Mouse (Mus musculus) hindbrain, embryonic 16.5 days (tissue): ENCODE results near the gene Tax1bp1. TPM values are rescaled to one million over a fixed set of nuclear protein-coding genes. Genes with fewer than 3 reads are reported as not detected.
"Not testable (repeated sequence)": the region's sequence is repeated elsewhere in the genome, so short reads cannot be mapped to it uniquely, and the experiment has no call there.

Source experiments
- ATAC-seq: fragments of 200-750 bp; cut with Nextera tagmentation; 2 replicates; pipeline ENCODE4 v1.8.0; 2017; ENCODE audit warnings: moderate TSS enrichment, moderate library complexity
- H3K27ac ChIP-seq: fragments of 300-500 bp; sonication (generic); 2 replicates; pipeline ENCODE4 v1.5.1; 2014; ENCODE audit warnings: low read depth, mild to moderate bottlenecking, control low read depth, low read length, moderate library complexity
- H3K27me3 ChIP-seq: fragments of 300-500 bp; sonication (generic); replicated peaks from 2 replicates; pipeline ENCODE4 v1.6.1; 2014; ENCODE audit warnings: low read length; ENCODE audit not compliant: control insufficient read depth, insufficient read depth
- H3K36me3 ChIP-seq: fragments of 300-500 bp; sonication (generic); 2 replicates; pipeline ENCODE4 v1.6.1; 2014; ENCODE audit warnings: mild to moderate bottlenecking, low read length, moderate library complexity, mixed read lengths; ENCODE audit not compliant: control insufficient read depth, insufficient read depth
- H3K4me1 ChIP-seq: fragments of 300-500 bp; sonication (generic); 2 replicates; pipeline ENCODE4 v1.6.1; 2014; ENCODE audit warnings: low read depth, low read length; ENCODE audit not compliant: control insufficient read depth, insufficient read depth
- H3K4me2 ChIP-seq: fragments of 300-500 bp; sonication (generic); 2 replicates; pipeline ENCODE4 v1.6.1; 2014; ENCODE audit warnings: mild to moderate bottlenecking, low read length, control low read depth, moderate library complexity
- H3K4me3 ChIP-seq: fragments of 300-500 bp; sonication (generic); 2 replicates; pipeline ENCODE4 v1.5.1; 2014; ENCODE audit warnings: mild to moderate bottlenecking, low read length, control low read depth, moderate library complexity
- H3K9ac ChIP-seq: fragments of 300-500 bp; sonication (generic); 2 replicates; pipeline ENCODE4 v1.6.1; 2014; ENCODE audit warnings: low read depth, mild to moderate bottlenecking, control low read depth, low read length, moderate library complexity
- H3K9me3 ChIP-seq: fragments of 300-500 bp; sonication (generic); 2 replicates; pipeline ENCODE4 v1.6.1; 2014; ENCODE audit warnings: mild to moderate bottlenecking, low read length, moderate library complexity; ENCODE audit not compliant: control insufficient read depth
- WGBS: fragments of 180-500 bp; shearing (Covaris S2); extraction: QIAGEN DNeasy Blood & Tissue Kit; methylation state at CpG from one replicate; pipeline ENCODE4 v1.1.7; 2014; 5-methylcytosine and 5-hydroxymethylcytosine counted together
- polyA plus RNA-seq: library from polyadenylated mRNA; unstranded; fragments of >200 nt; fragmentation: Nextera tagmentation; extraction: Ambion mirVana; gene quantifications from 2 replicates; pipeline ENCODE4 v1.2.1, GENCODE M21; 2015

Tax1bp1 gene
- 140 and 163 TPM in 2 replicates for polyA plus RNA-seq

GRCm38 (mm10) chr6:52713104-52713896 is at the start of gene Tax1bp1:
Gene Tax1bp1, plus strand, starts transcription at chr6:52713729.
- peak; percentile 99 for ATAC-seq
- Histone ChIP-seq H3K36me3 (no peaks in the 10 kb centered on the region), H3K4me2 (peak within 1 kb of the TSS; percentile 78), H3K9ac (peak within 1 kb of the TSS; percentile 92), H3K9me3 (no peaks in the 10 kb centered on the region), H3K27me3 (no peaks in the 10 kb centered on the region), H3K27ac (peak within 1 kb of the TSS; percentile 95), H3K4me3 (peak within 1 kb of the TSS; percentile 97), H3K4me1 (peaks cover 3% of the 10 kb centered on the region)
- 3% methylated on average over 32 of the region's 38 CpGs for WGBS

GRCm38 (mm10) chr6:52667641-52668040 is 45.9 kb upstream of the Tax1bp1 start:
- Histone ChIP-seq H3K27ac (no peak overlapping the region), H3K4me3 (no peak overlapping the region), H3K36me3 (no peaks in the 10 kb centered on the region), H3K27me3 (no peaks in the 10 kb centered on the region), H3K4me1 (no peaks in the 10 kb centered on the region), H3K9me3 (no peaks in the 10 kb centered on the region), H3K4me2 (no peak overlapping the region), H3K9ac (no peak overlapping the region)
- ATAC-seq = no peak
- 69% methylated on average over 3 of the region's 3 CpGs for WGBS

GRCm38 (mm10) chr6:52669878-52670277 is 43.7 kb upstream of the Tax1bp1 start:
- not testable (repeated sequence) for H3K27ac ChIP-seq
- WGBS = 58% methylated on average over 2 of the region's 2 CpGs

GRCm38 (mm10) chr6:52671791-52672190 is 41.7 kb upstream of the Tax1bp1 start:
- H3K4me2 ChIP-seq = no peak overlapping the region
- H3K4me3 ChIP-seq = no peak overlapping the region
- no peaks in the 10 kb centered on the region for H3K27me3 ChIP-seq
- H3K9ac ChIP-seq = no peak overlapping the region
- ATAC-seq = no peak
- no peak overlapping the region for H3K27ac ChIP-seq
- WGBS = 80% methylated on average over 8 of the region's 8 CpGs
- H3K4me1 ChIP-seq = no peaks in the 10 kb centered on the region
- no peaks in the 10 kb centered on the region for H3K36me3 ChIP-seq
- H3K9me3 ChIP-seq = no peaks in the 10 kb centered on the region

More at GRCm38 (mm10) chr6:52669878-52670277, 43.7 kb upstream of the Tax1bp1 start:
- H3K9me3 ChIP-seq, H3K4me1 ChIP-seq, H3K4me3 ChIP-seq, H3K36me3 ChIP-seq, H3K27me3 ChIP-seq, H3K4me2 ChIP-seq, ATAC-seq, H3K9ac ChIP-seq: not testable (repeated sequence)

GRCm38 (mm10) chr6:52672539-52672938 is 41.0 kb upstream of the Tax1bp1 start:
- no peaks in the 10 kb centered on the region for H3K9me3 ChIP-seq
- no peak overlapping the region for H3K4me2 ChIP-seq
- H3K4me1 ChIP-seq = no peaks in the 10 kb centered on the region
- H3K27me3 ChIP-seq = no peaks in the 10 kb centered on the region
- no peak overlapping the region for H3K27ac ChIP-seq
- 74% methylated on average over 2 of the region's 2 CpGs for WGBS
- no peak overlapping the region for H3K9ac ChIP-seq
- H3K4me3 ChIP-seq = no peak overlapping the region
- H3K36me3 ChIP-seq = no peaks in the 10 kb centered on the region
- no peak for ATAC-seq

- Histone ChIP-seq H3K4me2 (no peak overlapping the region), H3K27me3 (no peaks in the 10 kb centered on the region), H3K9me3 (no peaks in the 10 kb centered on the region), H3K36me3 (no peaks in the 10 kb centered on the region), H3K9ac (no peak overlapping the region), H3K27ac (no peak overlapping the region), H3K4me3 (no peak overlapping the region), H3K4me1 (no peaks in the 10 kb centered on the region)
- ATAC-seq = no peak
- WGBS = 79% methylated on average over 7 of the region's 7 CpGs
Measured at GRCm38 (mm10) chr6:52673706-52674105, 39.8 kb upstream of the Tax1bp1 start.

- H3K27ac ChIP-seq = no peak overlapping the region
- no peak for ATAC-seq
- no peak overlapping the region for H3K4me3 ChIP-seq
- no peaks in the 10 kb centered on the region for H3K27me3 ChIP-seq
- H3K9me3 ChIP-seq = no peaks in the 10 kb centered on the region
- H3K4me2 ChIP-seq = no peak overlapping the region
- no peaks in the 10 kb centered on the region for H3K36me3 ChIP-seq
- H3K9ac ChIP-seq = no peak overlapping the region
- 77% methylated on average over 12 of the region's 12 CpGs for WGBS
- no peaks in the 10 kb centered on the region for H3K4me1 ChIP-seq
Measured at GRCm38 (mm10) chr6:52674541-52674940, 39.0 kb upstream of the Tax1bp1 start.

GRCm38 (mm10) chr6:52675222-52675921 is 38.2 kb upstream of the Tax1bp1 start:
- 69% methylated on average over 4 of the region's 4 CpGs for WGBS
- Histone ChIP-seq H3K9ac (no peak overlapping the region), H3K4me1 (no peaks in the 10 kb centered on the region), H3K36me3 (no peaks in the 10 kb centered on the region), H3K4me2 (no peak overlapping the region), H3K9me3 (no peaks in the 10 kb centered on the region), H3K27me3 (no peaks in the 10 kb centered on the region), H3K27ac (no peak overlapping the region), H3K4me3 (no peak overlapping the region)
- ATAC-seq = no peak

GRCm38 (mm10) chr6:52677534-52677933 is 36.0 kb upstream of the Tax1bp1 start:
- not testable (repeated sequence) for H3K36me3 ChIP-seq, H3K9me3 ChIP-seq, H3K4me3 ChIP-seq, H3K27ac ChIP-seq, H3K4me2 ChIP-seq, H3K9ac ChIP-seq, ATAC-seq, H3K27me3 ChIP-seq, H3K4me1 ChIP-seq
- 92% methylated on average over 4 of the region's 4 CpGs for WGBS
